Mouse (Mus musculus) lung, postnatal 0 days (tissue): ENCODE results near the gene Etnppl.

Source experiments
- CTCF ChIP-seq: IDR thresholded peaks from 2 replicates; pipeline ENCODE4 v1.5.1; 2016; ENCODE audit warnings: antibody characterized with exemption, mild to moderate bottlenecking
- EP300 ChIP-seq: IDR thresholded peaks from 2 replicates; pipeline ENCODE4 v1.6.1; 2016; ENCODE audit warnings: antibody characterized with exemption, mild to moderate bottlenecking, control low read depth

- TF ChIP-seq CTCF (no peak), EP300 (no peak)
These were observed 67.7 kb downstream of the Etnppl start for GRCm38 (mm10) chr3:130685014-130685366.
